Mouse (Mus musculus): ENCODE measurements at regions not wholly inside any gene's neighbourhood (a gene's known extent, or its start where the extent isn't known, plus 50 kb on each side); places are given as distances from the start of the nearest gene placed in this dataset.
A peak's percentile ranks its signal among the peaks of the same experiment; 100 is the strongest.
"Not testable (repeated sequence)": the region's sequence is repeated elsewhere in the genome, so short reads cannot be mapped to it uniquely, and the experiment has no call there.

- 84% methylated on average over 2 of the region's 2 CpGs for WGBS
- H3K9ac ChIP-seq (replicated peaks; ENCODE audit: low read depth, low read length): no peak overlapping the region
Measured at GRCm38 (mm10) chr16:46825147-46825546, 326.8 kb upstream of the Nectin3 start.

GRCm38 (mm10) chr16:46822753-46823152 lies 324.4 kb upstream of the Nectin3 start:
- 15% methylated on average over 3 of the region's 3 CpGs for WGBS
- H3K27me3 ChIP-seq (replicated peaks; ENCODE audit: control insufficient read depth, insufficient read depth, low read length): no peaks in the 10 kb centered on the region
- no peaks in the 10 kb centered on the region for H3K4me1 ChIP-seq (replicated peaks; ENCODE audit: control insufficient read depth, insufficient read depth, low read length)
- H3K9me3 ChIP-seq (ENCODE audit: control insufficient read depth, low read length): no peaks in the 10 kb centered on the region
- no peak overlapping the region for H3K9ac ChIP-seq (replicated peaks; ENCODE audit: low read depth, low read length)
- H3K27ac ChIP-seq (ENCODE audit: low read length): no peak overlapping the region
- no peak overlapping the region for H3K4me3 ChIP-seq (replicated peaks; ENCODE audit: low read length)
- H3K36me3 ChIP-seq (ENCODE audit: control insufficient read depth, insufficient read depth): no peaks in the 10 kb centered on the region
- no peak for ATAC-seq
- no peak overlapping the region for H3K4me2 ChIP-seq (ENCODE audit: low read length)

More at GRCm38 (mm10) chr16:46825147-46825546, 326.8 kb upstream of the Nectin3 start:
- Histone ChIP-seq H3K27me3 (replicated peaks; ENCODE audit: control insufficient read depth, insufficient read depth, low read length) (no peaks in the 10 kb centered on the region), H3K4me2 (ENCODE audit: low read length) (no peak overlapping the region), H3K27ac (ENCODE audit: low read length) (no peak overlapping the region), H3K4me1 (replicated peaks; ENCODE audit: control insufficient read depth, insufficient read depth, low read length) (no peaks in the 10 kb centered on the region), H3K36me3 (ENCODE audit: control insufficient read depth, insufficient read depth) (no peaks in the 10 kb centered on the region), H3K9me3 (ENCODE audit: control insufficient read depth, low read length) (no peaks in the 10 kb centered on the region), H3K4me3 (replicated peaks; ENCODE audit: low read length) (no peak overlapping the region)
- ATAC-seq: no peak

DNA sequence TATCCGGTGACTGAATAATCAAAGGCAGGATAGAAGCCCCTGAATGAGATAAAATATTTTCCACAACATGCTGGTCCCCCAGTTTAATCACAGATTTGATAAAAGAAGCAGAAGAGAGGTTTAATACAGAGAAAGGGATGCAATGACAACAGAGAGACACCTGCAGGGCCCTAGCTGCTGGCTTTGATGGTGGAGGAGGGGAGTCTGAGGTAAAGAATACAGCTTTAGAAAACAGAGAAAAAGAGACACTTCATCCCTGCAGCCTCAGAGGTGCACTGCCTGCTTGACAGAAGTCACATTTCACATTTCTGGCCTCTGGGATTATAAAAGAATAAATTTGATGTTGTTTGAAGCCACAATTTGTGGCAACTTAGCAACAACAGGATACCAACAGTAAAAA lies 319.9 kb upstream of the Nectin3 start:
- Histone ChIP-seq H3K9me3 (ENCODE audit: control insufficient read depth, low read length) (no peaks in the 10 kb centered on the region), H3K27me3 (replicated peaks; ENCODE audit: control insufficient read depth, insufficient read depth, low read length) (no peaks in the 10 kb centered on the region), H3K27ac (ENCODE audit: low read length) (no peak overlapping the region), H3K36me3 (ENCODE audit: control insufficient read depth, insufficient read depth) (no peaks in the 10 kb centered on the region), H3K4me1 (replicated peaks; ENCODE audit: control insufficient read depth, insufficient read depth, low read length) (no peaks in the 10 kb centered on the region), H3K4me3 (replicated peaks; ENCODE audit: low read length) (no peak overlapping the region), H3K9ac (replicated peaks; ENCODE audit: low read depth, low read length) (no peak overlapping the region), H3K4me2 (ENCODE audit: low read length) (no peak overlapping the region)
- no peak for ATAC-seq
- WGBS: 70% methylated on average over 1 of the region's 1 CpGs

DNA sequence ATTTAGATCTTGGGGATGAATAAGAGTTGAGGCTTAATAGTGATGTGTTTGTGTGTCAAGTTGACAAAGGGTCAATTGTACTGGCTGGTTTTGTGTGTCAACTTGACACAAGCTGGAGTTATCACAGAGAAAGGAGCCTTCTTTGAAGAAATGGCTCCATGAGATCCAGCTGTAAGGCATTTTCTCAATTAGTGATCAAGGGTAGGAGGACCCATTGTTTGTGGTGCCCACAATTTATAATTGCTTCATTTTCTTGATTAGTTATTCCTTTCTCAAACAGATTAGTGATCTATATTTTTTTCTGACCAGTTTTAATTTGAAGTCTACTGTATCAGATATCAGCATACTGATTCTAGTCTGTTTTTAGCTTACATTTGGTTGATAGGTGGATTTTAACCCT lies 313.5 kb upstream of the Nectin3 start:
- not testable (repeated sequence) for ATAC-seq

GRCm38 (mm10) chr16:46807476-46807875 lies 309.2 kb upstream of the Nectin3 start:
- WGBS: 98% methylated on average over 2 of the region's 2 CpGs
- H3K4me1 ChIP-seq (replicated peaks; ENCODE audit: control insufficient read depth, insufficient read depth, low read length): no peaks in the 10 kb centered on the region
- H3K27me3 ChIP-seq (replicated peaks; ENCODE audit: control insufficient read depth, insufficient read depth, low read length): no peaks in the 10 kb centered on the region
- H3K4me3 ChIP-seq (replicated peaks; ENCODE audit: low read length): no peak overlapping the region
- no peaks in the 10 kb centered on the region for H3K36me3 ChIP-seq (ENCODE audit: control insufficient read depth, insufficient read depth)
- no peaks in the 10 kb centered on the region for H3K9me3 ChIP-seq (ENCODE audit: control insufficient read depth, low read length)
- H3K4me2 ChIP-seq (ENCODE audit: low read length): no peak overlapping the region
- H3K27ac ChIP-seq (ENCODE audit: low read length): no peak overlapping the region
- ATAC-seq: no peak
- no peak overlapping the region for H3K9ac ChIP-seq (replicated peaks; ENCODE audit: low read depth, low read length)

More for the DNA sequence above, 313.5 kb upstream of the Nectin3 start:
- not testable (repeated sequence) for H3K27ac ChIP-seq (ENCODE audit: low read length); H3K9me3 ChIP-seq (ENCODE audit: control insufficient read depth, low read length); H3K9ac ChIP-seq (replicated peaks; ENCODE audit: low read depth, low read length); H3K4me3 ChIP-seq (replicated peaks; ENCODE audit: low read length); H3K4me1 ChIP-seq (replicated peaks; ENCODE audit: control insufficient read depth, insufficient read depth, low read length); H3K36me3 ChIP-seq (ENCODE audit: control insufficient read depth, insufficient read depth); H3K27me3 ChIP-seq (replicated peaks; ENCODE audit: control insufficient read depth, insufficient read depth, low read length); H3K4me2 ChIP-seq (ENCODE audit: low read length)

GRCm38 (mm10) chr16:46776367-46776766 lies 278.0 kb upstream of the Nectin3 start:
- Histone ChIP-seq H3K4me2 (ENCODE audit: low read length) (no peak overlapping the region), H3K9me3 (ENCODE audit: control insufficient read depth, low read length) (no peaks in the 10 kb centered on the region), H3K4me3 (replicated peaks; ENCODE audit: low read length) (no peak overlapping the region), H3K4me1 (replicated peaks; ENCODE audit: control insufficient read depth, insufficient read depth, low read length) (no peaks in the 10 kb centered on the region), H3K27ac (ENCODE audit: low read length) (no peak overlapping the region), H3K36me3 (ENCODE audit: control insufficient read depth, insufficient read depth) (no peaks in the 10 kb centered on the region), H3K27me3 (replicated peaks; ENCODE audit: control insufficient read depth, insufficient read depth, low read length) (no peaks in the 10 kb centered on the region), H3K9ac (replicated peaks; ENCODE audit: low read depth, low read length) (no peak overlapping the region)
- WGBS: 50% methylated on average over 5 of the region's 5 CpGs
- peak; percentile 79 for ATAC-seq

DNA sequence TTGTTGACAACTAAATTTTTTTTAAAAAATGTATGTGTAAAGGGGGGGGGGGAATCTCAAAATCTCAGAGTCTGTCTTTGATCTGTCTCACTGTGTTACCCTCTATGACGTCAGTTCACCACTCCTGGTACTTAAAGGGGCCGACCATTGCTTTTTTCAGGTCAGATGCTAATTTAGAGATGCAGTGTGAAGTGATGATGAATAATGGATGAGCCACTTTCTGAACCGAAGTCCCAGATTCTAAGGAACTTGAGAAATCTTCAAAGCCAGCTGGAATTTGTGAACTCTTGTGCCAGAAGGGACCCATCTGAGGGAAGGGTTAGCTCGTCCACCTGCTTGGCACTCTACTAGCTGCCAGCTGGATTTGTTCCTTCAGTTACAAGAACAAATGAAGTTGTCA lies 271.1 kb upstream of the Nectin3 start:
- no peak overlapping the region for H3K4me2 ChIP-seq (ENCODE audit: low read length)
- H3K9ac ChIP-seq (replicated peaks; ENCODE audit: low read depth, low read length): no peak overlapping the region
- peak; percentile 93 for ATAC-seq
- H3K4me3 ChIP-seq (replicated peaks; ENCODE audit: low read length): no peak overlapping the region
- no peaks in the 10 kb centered on the region for H3K36me3 ChIP-seq (ENCODE audit: control insufficient read depth, insufficient read depth)
- H3K27ac ChIP-seq (ENCODE audit: low read length): no peak overlapping the region
- peaks cover 6% of the 10 kb centered on the region; the same call in 1 of the 2 replicates for H3K4me1 ChIP-seq (replicated peaks; ENCODE audit: control insufficient read depth, insufficient read depth, low read length)
- WGBS: 8% methylated on average over 4 of the region's 4 CpGs
- H3K9me3 ChIP-seq (ENCODE audit: control insufficient read depth, low read length): no peaks in the 10 kb centered on the region
- H3K27me3 ChIP-seq (replicated peaks; ENCODE audit: control insufficient read depth, insufficient read depth, low read length): no peaks in the 10 kb centered on the region

- no peak overlapping the region for H3K27ac ChIP-seq (ENCODE audit: low read length)
- WGBS: 14% methylated on average over 1 of the region's 1 CpGs
- ATAC-seq: peak; percentile 47; the same call in 1 of the 2 replicates
Measured at GRCm38 (mm10) chr16:46768376-46768775, 270.1 kb upstream of the Nectin3 start.

GRCm38 (mm10) chr16:46735140-46735539 lies 236.8 kb upstream of the Nectin3 start:
- Histone ChIP-seq H3K4me1 (replicated peaks; ENCODE audit: control insufficient read depth, insufficient read depth, low read length) (no peaks in the 10 kb centered on the region), H3K4me2 (ENCODE audit: low read length) (no peak overlapping the region), H3K27me3 (replicated peaks; ENCODE audit: control insufficient read depth, insufficient read depth, low read length) (no peaks in the 10 kb centered on the region), H3K4me3 (replicated peaks; ENCODE audit: low read length) (no peak overlapping the region), H3K9ac (replicated peaks; ENCODE audit: low read depth, low read length) (no peak overlapping the region), H3K27ac (ENCODE audit: low read length) (no peak overlapping the region), H3K9me3 (ENCODE audit: control insufficient read depth, low read length) (no peaks in the 10 kb centered on the region), H3K36me3 (ENCODE audit: control insufficient read depth, insufficient read depth) (no peaks in the 10 kb centered on the region)
- WGBS: 71% methylated on average over 4 of the region's 4 CpGs
- no peak for ATAC-seq

More at GRCm38 (mm10) chr16:46768376-46768775, 270.1 kb upstream of the Nectin3 start:
- Histone ChIP-seq H3K27me3 (replicated peaks; ENCODE audit: control insufficient read depth, insufficient read depth, low read length) (no peaks in the 10 kb centered on the region), H3K4me3 (replicated peaks; ENCODE audit: low read length) (no peak overlapping the region), H3K4me1 (replicated peaks; ENCODE audit: control insufficient read depth, insufficient read depth, low read length) (peaks cover 6% of the 10 kb centered on the region; the same call in 1 of the 2 replicates), H3K4me2 (ENCODE audit: low read length) (no peak overlapping the region), H3K9ac (replicated peaks; ENCODE audit: low read depth, low read length) (no peak overlapping the region), H3K9me3 (ENCODE audit: control insufficient read depth, low read length) (no peaks in the 10 kb centered on the region), H3K36me3 (ENCODE audit: control insufficient read depth, insufficient read depth) (no peaks in the 10 kb centered on the region)

DNA sequence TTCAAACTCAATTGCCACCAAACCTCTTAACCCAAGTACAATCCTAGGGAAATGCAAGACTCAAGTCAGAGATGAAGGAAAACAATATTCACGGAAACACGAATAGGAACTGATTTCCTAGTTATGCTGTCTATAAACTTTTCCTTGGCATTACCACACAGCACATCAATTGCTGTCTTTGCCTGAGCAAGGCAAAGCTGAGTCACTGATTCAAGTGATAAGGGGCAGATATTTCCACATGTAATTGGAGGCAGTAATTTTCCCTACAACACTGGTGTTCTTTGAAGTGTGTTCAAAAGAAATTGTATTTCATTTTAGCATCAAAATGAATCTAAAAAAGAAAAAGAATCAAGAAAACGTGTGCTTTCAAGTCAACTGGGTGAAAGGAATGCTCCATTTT lies 230.1 kb upstream of the Nectin3 start:
- H3K4me3 ChIP-seq (replicated peaks; ENCODE audit: low read length): no peak overlapping the region
- no peak overlapping the region for H3K27ac ChIP-seq (ENCODE audit: low read length)
- H3K4me1 ChIP-seq (replicated peaks; ENCODE audit: control insufficient read depth, insufficient read depth, low read length): no peaks in the 10 kb centered on the region
- H3K4me2 ChIP-seq (ENCODE audit: low read length): no peak overlapping the region
- no peak for ATAC-seq
- H3K36me3 ChIP-seq (ENCODE audit: control insufficient read depth, insufficient read depth): no peaks in the 10 kb centered on the region
- H3K9me3 ChIP-seq (ENCODE audit: control insufficient read depth, low read length): no peaks in the 10 kb centered on the region
- H3K9ac ChIP-seq (replicated peaks; ENCODE audit: low read depth, low read length): no peak overlapping the region
- no peaks in the 10 kb centered on the region for H3K27me3 ChIP-seq (replicated peaks; ENCODE audit: control insufficient read depth, insufficient read depth, low read length)
- WGBS: 86% methylated on average over 3 of the region's 3 CpGs
